Mouse (Mus musculus) MEL (cell line): ENCODE measurements around the gene Cmtm2b.
"Not testable (repeated sequence)": the region's sequence is repeated elsewhere in the genome, so short reads cannot be mapped to it uniquely, and the experiment has no call there.

Experiments
- CHD2 ChIP-seq: IDR thresholded peaks from 2 replicates; pipeline ENCODE4 v1.6.1; 2011; ENCODE audit warnings: low read length, improper control_type of control experiment
- CTCF ChIP-seq, 3 experiments: IDR thresholded peaks in 2 of 3; conservative IDR thresholded peaks in 1 of 3; 2 replicates each; pipeline ENCODE4 v1.5.1; 2011 to 2012; ENCODE audit warnings: low read length in 3 of 3, low read depth in 2 of 3, mild to moderate bottlenecking in 2 of 3, improper control_type of control experiment in 1 of 3, inconsistent platforms in 1 of 3, mixed read lengths in 1 of 3, moderate library complexity in 1 of 3; ENCODE audit not compliant: control insufficient read depth in 1 of 3, insufficient read depth in 1 of 3, poor library complexity in 1 of 3, severe bottlenecking in 1 of 3
- ELF1 ChIP-seq: IDR thresholded peaks from 2 replicates; pipeline ENCODE4 v1.6.1; 2014; ENCODE audit warnings: low read depth, mild to moderate bottlenecking, inconsistent platforms, low read length, improper control_type of control experiment, moderate library complexity
- KAT2A ChIP-seq: conservative IDR thresholded peaks from 2 replicates; pipeline ENCODE4 v1.6.1; 2012; ENCODE audit warnings: low read depth, low read length, improper control_type of control experiment, inconsistent platforms
- MAX ChIP-seq: IDR thresholded peaks from 2 replicates; pipeline ENCODE4 v1.6.1; 2011; ENCODE audit warnings: low read length, improper control_type of control experiment
- POLR2A ChIP-seq, 2 experiments: IDR thresholded peaks; 2 replicates each; pipeline ENCODE4 v1.6.1; 2011 to 2012; ENCODE audit warnings: low read length in 2 of 2, mild to moderate bottlenecking in 2 of 2, control low read depth in 1 of 2, improper control_type of control experiment in 1 of 2, low read depth in 1 of 2, moderate library complexity in 1 of 2; ENCODE audit not compliant: control insufficient read depth in 1 of 2, insufficient read depth in 1 of 2, poor library complexity in 1 of 2
- POLR2AphosphoS2 ChIP-seq: IDR thresholded peaks from 2 replicates; pipeline ENCODE4 v1.6.1; 2011; ENCODE audit warnings: low read length, improper control_type of control experiment
- RCOR1 ChIP-seq: IDR thresholded peaks from 2 replicates; pipeline ENCODE4 v1.6.1; 2012; ENCODE audit warnings: low read depth, mild to moderate bottlenecking, inconsistent platforms, low read length, improper control_type of control experiment
- SIN3A ChIP-seq: IDR thresholded peaks from 2 replicates; pipeline ENCODE4 v1.6.1; 2012; ENCODE audit warnings: low read length, improper control_type of control experiment, inconsistent platforms
- TCF12 ChIP-seq: IDR thresholded peaks from 2 replicates; pipeline ENCODE4 v1.6.1; 2014; ENCODE audit warnings: low read depth, mild to moderate bottlenecking, inconsistent platforms, low read length, improper control_type of control experiment, moderate library complexity
- USF1 ChIP-seq: IDR thresholded peaks from 2 replicates; pipeline ENCODE4 v1.6.1; 2014; ENCODE audit warnings: low read depth, mild to moderate bottlenecking, inconsistent platforms, low read length, improper control_type of control experiment, moderate library complexity
- USF2 ChIP-seq, 2 experiments: IDR thresholded peaks; 2 replicates each; pipeline ENCODE4 v1.6.1; 2011 to 2012; ENCODE audit warnings: improper control_type of control experiment in 2 of 2, low read length in 2 of 2, borderline replicate concordance in 1 of 2, inconsistent platforms in 1 of 2, low read depth in 1 of 2, mild to moderate bottlenecking in 1 of 2; ENCODE audit not compliant: insufficient read depth in 1 of 2
- ZC3H11A ChIP-seq: IDR thresholded peaks from 2 replicates; pipeline ENCODE4 v1.6.1; 2012; ENCODE audit warnings: low read depth, mild to moderate bottlenecking, inconsistent platforms, low read length, improper control_type of control experiment
- ZMIZ1 ChIP-seq: IDR thresholded peaks from 2 replicates; pipeline ENCODE4 v1.6.1; 2012; ENCODE audit warnings: low read depth, mild to moderate bottlenecking, inconsistent platforms, low read length, improper control_type of control experiment, moderate library complexity

DNA sequence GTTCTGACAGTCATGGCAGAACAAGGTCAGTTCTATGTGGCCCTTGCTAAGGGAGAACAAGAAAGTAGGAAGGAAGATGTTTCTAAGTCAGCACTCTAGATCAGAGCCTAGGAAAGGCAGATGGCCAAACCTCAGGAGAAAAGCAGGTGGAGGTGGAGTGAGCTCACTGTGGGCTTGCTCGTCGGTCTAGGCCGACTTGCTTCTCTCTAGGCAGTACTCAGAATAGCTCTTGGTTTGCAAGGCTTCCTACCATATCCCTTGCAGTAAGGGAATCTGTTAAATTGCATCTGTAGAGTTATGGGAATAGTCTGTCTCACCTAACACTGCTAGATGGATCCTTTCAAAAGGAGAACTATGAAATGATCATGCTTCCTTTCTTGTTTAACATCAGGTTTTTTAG, 10.0 kb upstream of the Cmtm2b start:
- not testable (repeated sequence) for TF ChIP-seq CTCF (IDR thresholded peaks at IDR 0.05 in 2 of 3, conservative IDR thresholded peaks at IDR 0.05 in 1 of 3; ENCODE audit: control insufficient read depth in 1 of 3, insufficient read depth in 1 of 3, low read depth in 2 of 3, low read length in 3 of 3, poor library complexity in 1 of 3, severe bottlenecking in 1 of 3); ZC3H11A; KAT2A; ZMIZ1; USF2 (IDR thresholded peaks at IDR 0.05; ENCODE audit: borderline replicate concordance in 1 of 2, insufficient read depth in 1 of 2, low read depth in 1 of 2, low read length in 2 of 2); MAX; POLR2A (IDR thresholded peaks at IDR 0.05; ENCODE audit: control insufficient read depth in 1 of 2, insufficient read depth in 1 of 2, low read depth in 1 of 2, low read length in 2 of 2, poor library complexity in 1 of 2); ELF1; CHD2; POLR2AphosphoS2; RCOR1; TCF12; SIN3A; USF1
